Mouse (Mus musculus): Measurements from ENCODE around the gene Tnfsf4.
A peak's percentile ranks its signal among the peaks of the same experiment; 100 is the strongest.

Tnfsf4 gene

GRCm38 (mm10) chr1:161394931-161395459 is at the start of gene Tnfsf4:
Gene Tnfsf4, plus strand, starts transcription at chr1:161395409.
- no peak for DNase-seq

GRCm38 (mm10) chr1:161350981-161351380 is 44.2 kb upstream of the Tnfsf4 start:
- no peak for DNase-seq

- DNase-seq, result no peak
Observed at GRCm38 (mm10) chr1:161365006-161365405, 30.2 kb upstream of the Tnfsf4 start.

GRCm38 (mm10) chr1:161371919-161372318 is 23.3 kb upstream of the Tnfsf4 start:
- no peak for DNase-seq

GRCm38 (mm10) chr1:161375866-161376265 is 19.3 kb upstream of the Tnfsf4 start:
- DNase-seq, result no peak

- no peak for DNase-seq
Observed at GRCm38 (mm10) chr1:161378571-161378970, 16.6 kb upstream of the Tnfsf4 start.

- no peak for DNase-seq
Observed at GRCm38 (mm10) chr1:161379685-161380424, 15.4 kb upstream of the Tnfsf4 start.

GRCm38 (mm10) chr1:161380425-161380780 is 14.8 kb upstream of the Tnfsf4 start:
- DNase-seq, result no peak

GRCm38 (mm10) chr1:161390066-161390465 is 5.1 kb upstream of the Tnfsf4 start:
- no peak for DNase-seq

GRCm38 (mm10) chr1:161392906-161393305 is 2.3 kb upstream of the Tnfsf4 start:
- DNase-seq, result no peak

GRCm38 (mm10) chr1:161395610-161396009 is 401 bp downstream of the Tnfsf4 start:
- DNase-seq, result peak; percentile 24

GRCm38 (mm10) chr1:161396351-161396750 is 1.1 kb downstream of the Tnfsf4 start:
- no peak for DNase-seq

GRCm38 (mm10) chr1:161400126-161400525 is 4.9 kb downstream of the Tnfsf4 start:
- peak; percentile 48 for DNase-seq

- DNase-seq, result no peak
Observed at GRCm38 (mm10) chr1:161403061-161403460, 7.9 kb downstream of the Tnfsf4 start.

GRCm38 (mm10) chr1:161406480-161406879 is 11.3 kb downstream of the Tnfsf4 start:
- DNase-seq, result no peak

- no peak for DNase-seq
Observed at GRCm38 (mm10) chr1:161419926-161420325, 24.7 kb downstream of the Tnfsf4 start.

GRCm38 (mm10) chr1:161420646-161421045 is 25.4 kb downstream of the Tnfsf4 start:
- no peak for DNase-seq

- no peak for DNase-seq
Observed at GRCm38 (mm10) chr1:161426277-161427056, 31.3 kb downstream of the Tnfsf4 start.

GRCm38 (mm10) chr1:161427057-161427311 is 31.8 kb downstream of the Tnfsf4 start:
- no peak for DNase-seq

- DNase-seq, result no peak
Observed at GRCm38 (mm10) chr1:161435781-161436180, 40.6 kb downstream of the Tnfsf4 start.

GRCm38 (mm10) chr1:161436503-161436902 is 41.3 kb downstream of the Tnfsf4 start:
- no peak for DNase-seq

GRCm38 (mm10) chr1:161444858-161445257 is 49.6 kb downstream of the Tnfsf4 start:
- no peak for DNase-seq

GRCm38 (mm10) chr1:161451683-161452245 is 56.6 kb downstream of the Tnfsf4 start:
- DNase-seq, result no peak

GRCm38 (mm10) chr1:161452250-161452649 is 57.0 kb downstream of the Tnfsf4 start:
- no peak for DNase-seq
